8 mouse cellular contexts compared by ENCODE assay signal in genomic region chr12:105785000-105785774, GRCm38 (mm10). TPM values are rescaled to one million over a fixed set of nuclear protein-coding genes. Genes with fewer than 3 reads are reported as not detected.
DNase-seq lines count a peak whose midpoint lies in the region.

No protein-coding gene starts in this region.

- H3K4me1 ChIP-seq in erythroblast, embryonic 14.5 days (ENCODE audit: control insufficient read depth): peaks cover 44% of the 10 kb centered on the region

- peak overlapping the region; percentile 95 for H3K4me3 ChIP-seq in erythroblast, embryonic 14.5 days (replicated peaks)

- DNase-seq in CD8-positive naive resting alpha-beta T cell, adult 2 months (ENCODE audit: low read depth in 2 of 2, low spot score in 2 of 2): peak; percentile 56 to 67
- DNase-seq in adipocyte (ENCODE audit: low spot score): peak; percentile 62
- peak; percentile 78 to 81 for DNase-seq in heart, postnatal 14 days
- peak; percentile 78 to 87 for DNase-seq in kidney, postnatal 4 days
- DNase-seq in lung, postnatal 25 days (ENCODE audit: low spot score): peak; percentile 78
- DNase-seq in retina, embryonic 14.5 days (ENCODE audit: low spot score): peak; percentile 68
- no peak for DNase-seq in yolk sac, embryonic 10.5 days (ENCODE audit: low spot score)

- intact Hi-C loops in heart, postnatal 14 days (cut with DNase I): loop anchor here (2.0 kb wide), 1 partner anchor 98 kb away; no protein-coding TSS in a partner anchor

- H3K27me3 ChIP-seq in erythroblast, embryonic 14.5 days (ENCODE audit: control insufficient read depth): no peaks in the 10 kb centered on the region

- no peaks in the 10 kb centered on the region for H3K9me3 ChIP-seq in erythroblast, embryonic 14.5 days (ENCODE audit: control insufficient read depth, low read length)

- peaks cover 27% of the 10 kb centered on the region for H3K36me3 ChIP-seq in erythroblast, embryonic 14.5 days (ENCODE audit: control insufficient read depth)

RNA-seq across cellular contexts. Expression of gene Papola, which starts 0.7 kb away (rescaled TPM):
- polyA plus RNA-seq in erythroblast, embryonic 14.5 days (2012): 8.4 and 14.5 TPM in 2 replicates
- 100 to 1,000 TPM; 123 to 140 TPM for total RNA-seq in heart, postnatal 14 days (2021)
